Mouse (Mus musculus): ENCODE measurements around the gene Spata9.

DNA sequence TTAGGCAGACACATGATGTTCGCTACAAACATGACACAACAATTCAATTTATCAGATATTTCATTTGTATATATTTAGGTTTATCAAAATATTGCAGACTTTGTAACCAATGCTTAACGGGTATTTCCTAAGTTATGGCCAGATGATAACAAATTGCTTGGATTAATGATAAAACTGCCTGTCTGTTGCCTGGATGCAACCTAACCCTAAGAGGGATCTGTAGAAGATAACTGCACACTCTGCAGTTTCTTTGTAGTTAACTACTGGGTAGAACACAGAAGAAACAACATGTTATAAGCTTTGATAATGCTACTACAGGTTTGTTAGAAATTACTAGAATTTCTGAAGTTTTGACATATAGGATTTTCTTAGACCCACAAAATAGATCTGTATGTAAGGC lies 9.3 kb downstream of the Spata9 start:
- TF ChIP-seq POLR2A (IDR thresholded peaks at IDR 0.05; ENCODE audit: control insufficient read depth, extremely low read depth, insufficient read depth, low read length, poor library complexity) = no peak
- TF ChIP-seq CTCF (IDR thresholded peaks at IDR 0.05; ENCODE audit: borderline replicate concordance, control insufficient read depth, extremely low read depth, insufficient read depth, low read length, poor library complexity) = no peak

All from thymus, adult 2 months (tissue).